10 mouse cellular contexts compared by ENCODE assay signal in genomic region chr5:134121138-134121892, GRCm38 (mm10). TPM values are rescaled to one million over a fixed set of nuclear protein-coding genes. Genes with fewer than 3 reads are reported as not detected.
A peak's percentile ranks its signal among the peaks of the same experiment; 100 is the strongest.
DNase-seq lines count a peak whose midpoint lies in the region; ATAC-seq lines count a peak whose summit lies in the region.
"Had no signal": no experiment of that assay in that cellular context is flagged by ENCODE, and none has a peak within 500 bp of the region (broad histone marks: within the 10 kb centered on the region; RNA-seq: fewer than 3 reads in every experiment).

No protein-coding gene starts in this region.

- 61% methylated on average over 9 of the region's 9 CpGs for WGBS in midbrain, embryonic 13.5 days
- 47% methylated on average over 9 of the region's 9 CpGs for WGBS in midbrain, embryonic 15.5 days
- 76% methylated on average over 9 of the region's 9 CpGs for WGBS in embryonic facial prominence, embryonic 10.5 days
- WGBS in forebrain, embryonic 16.5 days = 63% methylated on average over 9 of the region's 9 CpGs

- H3K27me3 ChIP-seq in midbrain, embryonic 13.5 days = no peaks in the 10 kb centered on the region
- no peaks in the 10 kb centered on the region for H3K27me3 ChIP-seq in midbrain, embryonic 15.5 days (replicated peaks)
- H3K27me3 ChIP-seq in embryonic facial prominence, embryonic 10.5 days (replicated peaks; ENCODE audit: low read depth, poor library complexity, severe bottlenecking) = no peaks in the 10 kb centered on the region
- no peaks in the 10 kb centered on the region for H3K27me3 ChIP-seq in forebrain, embryonic 16.5 days (replicated peaks; ENCODE audit: control insufficient read depth, insufficient read depth, low read length)

- DNase-seq in embryonic facial prominence, embryonic 10.5 days (ENCODE audit: low spot score) = peak; percentile 35
- DNase-seq in heart, postnatal 4 days = peak; percentile 68
- DNase-seq in spleen, postnatal 36 days (ENCODE audit: low spot score in 2 of 2) = no peak
- DNase-seq in kidney, postnatal 10 days = no peak
- DNase-seq: cerebellum, adult 2 months; kidney, postnatal 36 days had no signal

- H3K4me2 ChIP-seq in midbrain, embryonic 13.5 days (replicated peaks) = no peak overlapping the region
- no peak overlapping the region for H3K4me2 ChIP-seq in midbrain, embryonic 15.5 days
- no peak overlapping the region for H3K4me2 ChIP-seq in forebrain, embryonic 16.5 days (ENCODE audit: low read length)

- no peaks in the 10 kb centered on the region for H3K9me3 ChIP-seq in midbrain, embryonic 13.5 days
- H3K9me3 ChIP-seq in midbrain, embryonic 15.5 days = no peaks in the 10 kb centered on the region
- no peaks in the 10 kb centered on the region for H3K9me3 ChIP-seq in embryonic facial prominence, embryonic 10.5 days
- H3K9me3 ChIP-seq in forebrain, embryonic 16.5 days (ENCODE audit: control insufficient read depth, low read length) = no peaks in the 10 kb centered on the region

- H3K27ac ChIP-seq in midbrain, embryonic 13.5 days = no peak overlapping the region
- H3K27ac ChIP-seq in midbrain, embryonic 15.5 days = no peak overlapping the region
- no peak overlapping the region for H3K27ac ChIP-seq in embryonic facial prominence, embryonic 10.5 days (replicated peaks)
- H3K27ac ChIP-seq in forebrain, embryonic 16.5 days (ENCODE audit: low read length) = no peak overlapping the region
- H3K27ac ChIP-seq: macrophage had no signal

- 0 out of 2 replicates have a peak, but pooled peaks have one; percentile 14 for ATAC-seq in midbrain, embryonic 13.5 days
- ATAC-seq in midbrain, embryonic 15.5 days (replicated peaks) = no peak
- no peak for ATAC-seq in forebrain, embryonic 16.5 days

- H3K9ac ChIP-seq in midbrain, embryonic 13.5 days (replicated peaks) = no peak overlapping the region
- no peak overlapping the region for H3K9ac ChIP-seq in midbrain, embryonic 15.5 days
- no peak overlapping the region for H3K9ac ChIP-seq in forebrain, embryonic 16.5 days (replicated peaks; ENCODE audit: low read depth, low read length)

- peaks cover 9% of the 10 kb centered on the region for H3K4me1 ChIP-seq in midbrain, embryonic 13.5 days (replicated peaks)
- H3K4me1 ChIP-seq in midbrain, embryonic 15.5 days = 0 out of 2 replicates have a peak, but pooled peaks cover 4% of the 10 kb centered on the region
- peaks cover 14% of the 10 kb centered on the region for H3K4me1 ChIP-seq in embryonic facial prominence, embryonic 10.5 days
- no peaks in the 10 kb centered on the region for H3K4me1 ChIP-seq in forebrain, embryonic 16.5 days (replicated peaks; ENCODE audit: control insufficient read depth, insufficient read depth, low read length)

- no peak overlapping the region for H3K4me3 ChIP-seq in midbrain, embryonic 13.5 days (replicated peaks)
- no peak overlapping the region for H3K4me3 ChIP-seq in midbrain, embryonic 15.5 days
- no peak overlapping the region for H3K4me3 ChIP-seq in embryonic facial prominence, embryonic 10.5 days
- H3K4me3 ChIP-seq in forebrain, embryonic 16.5 days (replicated peaks; ENCODE audit: low read length) = no peak overlapping the region

- peaks cover 46% of the 10 kb centered on the region for H3K36me3 ChIP-seq in midbrain, embryonic 13.5 days
- H3K36me3 ChIP-seq in midbrain, embryonic 15.5 days (replicated peaks) = no peaks in the 10 kb centered on the region; the same call in 1 of the 2 replicates
- H3K36me3 ChIP-seq in embryonic facial prominence, embryonic 10.5 days (replicated peaks) = peaks cover 17% of the 10 kb centered on the region
- H3K36me3 ChIP-seq in forebrain, embryonic 16.5 days (ENCODE audit: control insufficient read depth, insufficient read depth) = peaks cover 10% of the 10 kb centered on the region; the same call in 1 of the 2 replicates

RNA-seq across cellular contexts. Expression of gene Castor2, which starts 21.8 kb away (rescaled TPM):
- 25.8 and 27.2 TPM in 2 replicates for polyA plus RNA-seq in midbrain, embryonic 13.5 days (2015; fragmentation: Nextera tagmentation; extraction: Ambion mirVana)
- 31.7 and 33.1 TPM in 2 replicates for polyA plus RNA-seq in midbrain, embryonic 15.5 days (2015; fragmentation: Nextera tagmentation; extraction: Ambion mirVana)
- 7.6 and 8.9 TPM in 2 replicates for polyA plus RNA-seq in embryonic facial prominence, embryonic 10.5 days (2016; fragmentation: Nextera tagmentation; extraction: Ambion mirVana)
- total RNA-seq in heart, postnatal 4 days (2021) = 10 to 100 TPM; 15.9 to 16.8 TPM
- polyA plus RNA-seq in forebrain, embryonic 16.5 days (2015; fragmentation: Nextera tagmentation; extraction: Ambion mirVana) = 29.2 and 31.4 TPM in 2 replicates

RNA-seq across cellular contexts. Expression of gene Rcc1l, which starts 55.3 kb away (rescaled TPM):
- polyA plus RNA-seq in midbrain, embryonic 13.5 days (2015; fragmentation: Nextera tagmentation; extraction: Ambion mirVana) = 18.4 and 20.8 TPM in 2 replicates
- 19.8 and 24.0 TPM in 2 replicates for polyA plus RNA-seq in midbrain, embryonic 15.5 days (2015; fragmentation: Nextera tagmentation; extraction: Ambion mirVana)
- polyA plus RNA-seq in embryonic facial prominence, embryonic 10.5 days (2016; fragmentation: Nextera tagmentation; extraction: Ambion mirVana) = 41.9 and 42.1 TPM in 2 replicates
- 10 to 100 TPM; 26.9 to 30.6 TPM for total RNA-seq in heart, postnatal 4 days (2021)
- 23.6 and 24.1 TPM in 2 replicates for polyA plus RNA-seq in forebrain, embryonic 16.5 days (2015; fragmentation: Nextera tagmentation; extraction: Ambion mirVana)

Comparison
In these comparisons a context has a peak if more than half of its experiments do, and no peak if none do; other contexts are left out.
1. DNase-seq: peak in embryonic facial prominence, embryonic 10.5 days (single experiment) and heart, postnatal 4 days (single experiment); none in spleen, postnatal 36 days (0 of 2) and kidney, postnatal 10 days (single experiment).